Mouse (Mus musculus) retina, adult 2 months (tissue): ENCODE measurements around the gene Tnfaip2.

Experiments
- DNase-seq: peaks from one replicate; pipeline ENCODE4 v3.0.0-alpha.2; 2012; ENCODE audit warnings: low read depth, low spot score

The Tnfaip2 gene

DNA sequence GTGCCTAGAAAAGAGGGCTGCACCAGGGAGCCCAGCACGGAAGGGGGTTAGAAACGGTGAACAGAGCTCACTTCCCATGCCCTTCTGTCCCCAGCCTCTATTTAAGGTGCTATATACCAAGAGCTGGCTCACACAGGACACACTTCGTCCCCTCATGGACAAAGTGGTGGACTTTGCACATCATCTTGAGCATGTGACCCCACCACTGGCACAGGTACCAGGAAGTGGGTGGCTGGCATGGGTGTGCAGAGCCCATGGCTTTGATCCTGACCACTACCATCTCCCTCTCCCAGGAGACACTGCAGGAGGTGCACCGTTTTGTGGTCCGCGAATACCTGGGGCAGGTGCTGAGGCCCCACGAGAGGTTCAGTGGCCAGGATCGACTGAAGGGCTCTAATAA is 13.9 kb upstream of the Tnfaip2 start:
- no peak for DNase-seq

- DNase-seq: no peak
These were observed 13.0 kb upstream of the Tnfaip2 start for GRCm38 (mm10) chr12:111428961-111429911.

DNA sequence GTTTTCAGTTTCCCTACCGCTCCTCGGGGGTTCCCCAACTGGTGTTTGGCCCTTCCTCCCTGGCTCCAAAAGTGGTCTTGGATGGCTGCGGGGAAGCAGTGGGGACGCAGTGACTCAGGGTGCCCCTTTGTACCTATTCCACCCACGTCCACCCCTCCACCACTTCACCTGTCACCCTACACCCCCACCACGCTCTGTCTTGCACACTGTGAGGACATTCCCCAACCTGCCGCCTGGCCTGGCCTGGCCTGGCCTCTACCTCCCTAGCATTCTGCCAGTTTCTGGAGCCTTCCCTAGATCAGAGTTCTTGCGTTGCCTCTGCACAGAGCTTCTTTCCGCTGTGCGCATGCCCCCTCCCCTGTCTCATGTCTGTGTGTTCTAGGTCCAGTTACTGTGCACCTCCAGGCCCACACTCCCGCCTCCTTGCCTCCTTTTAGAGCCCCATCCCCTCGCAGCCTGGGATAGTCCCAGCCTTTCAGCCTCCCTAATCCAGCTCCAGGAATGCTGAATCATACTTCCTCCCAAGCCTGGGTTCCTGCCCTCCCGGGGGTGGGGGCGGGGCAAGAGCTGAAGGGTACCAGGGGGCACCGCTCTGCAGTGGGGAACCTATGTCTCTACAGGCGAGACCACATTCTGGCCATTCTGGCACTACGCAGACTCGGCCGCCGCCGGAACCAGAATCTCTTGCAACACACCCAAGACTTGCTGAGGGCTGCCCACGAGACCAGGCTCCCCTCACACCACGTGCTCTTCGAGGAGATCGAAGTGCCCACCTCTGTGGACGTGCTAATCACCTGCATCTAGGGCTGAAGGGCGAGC is 12.0 kb upstream of the Tnfaip2 start:
- DNase-seq: no peak

DNA sequence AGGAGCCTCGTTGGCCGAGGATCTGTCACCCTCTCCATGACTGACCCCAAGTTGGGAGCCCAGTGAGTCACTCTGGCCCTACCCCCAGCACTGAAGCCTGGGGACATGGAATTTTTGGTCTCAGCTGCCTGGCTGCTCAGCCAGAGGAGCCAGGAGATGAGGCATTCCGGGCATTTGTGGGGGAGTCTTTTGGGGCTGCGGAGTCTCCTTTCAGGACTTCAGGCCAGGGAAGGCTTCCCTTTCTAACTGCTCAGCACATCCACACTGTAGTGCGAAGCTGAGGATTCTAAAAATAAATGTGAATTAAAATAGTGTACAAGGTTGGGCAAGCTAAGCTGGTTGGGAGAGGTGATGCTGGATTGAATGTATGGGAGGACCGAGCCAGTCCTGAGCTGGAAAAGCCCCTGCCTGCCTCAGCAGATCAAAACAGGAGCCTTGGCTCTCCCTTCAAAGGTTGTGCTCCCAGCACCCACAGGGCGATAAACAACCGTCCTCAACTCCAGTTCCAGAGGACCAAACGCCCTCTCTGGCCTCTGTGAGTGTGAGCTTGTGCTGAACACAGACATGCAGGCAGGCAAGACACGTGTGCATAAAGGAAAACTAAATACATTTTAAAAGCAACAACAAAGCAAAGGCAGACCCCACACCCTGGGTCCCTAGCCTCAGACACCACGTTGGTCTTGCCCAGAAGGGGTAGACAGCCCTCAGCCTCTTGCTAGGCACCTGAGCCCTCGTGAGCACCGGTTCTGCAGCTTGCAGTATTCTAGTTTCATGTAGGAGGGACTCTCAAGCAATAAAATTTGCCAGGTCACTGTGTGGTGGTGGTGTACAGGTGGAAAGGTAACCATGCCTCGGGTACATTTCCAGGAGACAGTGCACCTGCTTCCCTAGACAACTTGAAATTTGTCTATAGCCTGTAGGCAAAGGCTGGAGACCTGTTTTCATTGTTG is 11.1 kb upstream of the Tnfaip2 start:
- no peak for DNase-seq

DNA sequence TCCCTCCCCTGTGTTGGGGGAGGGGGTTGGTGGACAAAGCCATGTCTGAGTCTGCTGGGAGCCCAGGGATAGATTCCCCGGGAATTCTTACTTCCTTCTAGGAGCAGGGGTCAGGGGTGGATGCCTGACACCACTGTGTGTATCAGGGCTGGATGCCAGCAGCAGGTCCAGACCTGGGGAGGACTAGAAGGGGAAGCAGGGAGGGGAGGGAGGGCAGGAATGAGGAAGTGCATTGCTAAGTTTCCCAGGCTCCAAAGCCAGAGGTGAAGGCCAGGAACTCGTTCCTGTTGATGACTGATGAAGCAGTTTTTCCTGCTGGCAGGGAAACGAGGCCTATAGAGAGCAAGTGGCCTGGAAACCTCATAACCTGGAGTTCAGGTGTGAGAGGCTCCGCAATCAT is 10.2 kb upstream of the Tnfaip2 start:
- DNase-seq: no peak

DNA sequence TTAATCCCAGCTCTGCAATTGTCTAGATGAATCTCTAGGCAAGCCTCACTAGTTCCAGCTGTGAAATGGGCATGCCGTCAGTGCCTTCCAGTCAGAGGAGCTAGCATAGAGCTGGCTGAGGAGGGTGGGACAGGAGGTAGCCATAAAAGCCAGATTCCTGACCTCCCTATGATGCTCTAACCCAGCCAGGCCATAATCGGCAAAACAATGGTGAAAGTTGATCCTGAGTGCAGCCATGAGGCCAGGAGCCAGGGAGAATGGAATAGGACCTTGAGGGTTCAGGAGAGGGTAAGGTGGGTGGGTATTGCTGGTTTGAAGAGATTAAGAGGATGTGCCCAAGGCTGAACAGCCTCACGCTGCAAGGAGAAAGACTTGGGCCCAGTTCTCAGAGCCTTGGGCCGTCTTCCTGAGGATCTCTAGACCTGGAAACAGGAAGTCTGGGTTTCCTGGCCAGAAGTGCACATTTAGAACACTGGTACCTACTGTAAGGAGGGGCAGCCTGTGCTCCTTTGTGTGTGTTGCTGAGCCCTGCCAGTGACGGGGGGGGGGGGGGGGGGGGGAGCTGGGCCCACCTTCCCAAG is 9.4 kb upstream of the Tnfaip2 start:
- DNase-seq: no peak

GRCm38 (mm10) chr12:111434164-111434744 is 8.0 kb upstream of the Tnfaip2 start:
- no peak for DNase-seq

DNA sequence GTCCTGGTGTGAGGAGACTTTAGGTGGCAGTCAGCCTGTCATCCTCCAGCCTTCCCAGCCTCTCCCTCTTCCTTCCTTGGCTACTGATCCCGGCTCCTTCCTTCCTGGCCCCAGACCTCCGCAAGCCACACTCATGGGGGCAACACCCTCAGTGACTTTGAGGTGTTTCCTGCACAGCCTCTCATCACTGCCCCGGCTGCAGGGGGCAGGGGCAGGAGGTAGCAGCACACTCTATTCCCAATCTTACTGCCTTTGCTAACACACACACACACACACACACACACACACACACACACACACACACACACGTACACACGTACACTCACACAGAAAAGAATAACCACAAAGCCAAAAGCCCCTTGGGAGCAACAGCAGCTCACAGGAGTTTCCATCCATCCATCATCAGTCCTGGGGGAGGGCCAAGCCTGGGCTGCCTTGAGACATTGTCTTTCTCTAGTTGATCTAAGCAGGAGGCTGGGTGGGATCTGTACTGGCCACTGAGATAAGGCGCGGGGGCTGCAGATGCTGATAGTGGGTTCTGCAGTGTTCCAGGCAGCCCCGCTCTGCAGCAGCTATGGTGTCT is 7.4 kb upstream of the Tnfaip2 start:
- DNase-seq: no peak

DNA sequence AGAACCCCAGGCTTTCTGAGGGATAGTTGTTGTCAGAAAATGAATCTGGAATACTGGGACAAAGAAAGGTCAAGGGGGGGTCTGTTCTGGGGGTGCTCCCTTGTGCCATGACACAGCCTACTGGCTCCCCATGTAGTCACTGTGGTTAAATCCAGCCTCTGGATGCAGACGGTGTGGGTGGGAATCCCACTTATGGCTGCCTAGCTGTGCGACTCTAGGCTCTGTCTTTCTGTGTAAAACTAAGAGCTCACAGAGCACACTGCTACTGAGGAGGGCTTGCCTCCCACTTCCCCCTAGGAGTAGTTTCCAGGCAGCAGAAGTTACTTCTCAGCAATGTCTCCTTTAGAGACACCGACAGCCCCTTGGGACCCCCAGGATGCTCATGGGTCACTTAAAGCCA is 6.1 kb upstream of the Tnfaip2 start:
- no peak for DNase-seq

DNA sequence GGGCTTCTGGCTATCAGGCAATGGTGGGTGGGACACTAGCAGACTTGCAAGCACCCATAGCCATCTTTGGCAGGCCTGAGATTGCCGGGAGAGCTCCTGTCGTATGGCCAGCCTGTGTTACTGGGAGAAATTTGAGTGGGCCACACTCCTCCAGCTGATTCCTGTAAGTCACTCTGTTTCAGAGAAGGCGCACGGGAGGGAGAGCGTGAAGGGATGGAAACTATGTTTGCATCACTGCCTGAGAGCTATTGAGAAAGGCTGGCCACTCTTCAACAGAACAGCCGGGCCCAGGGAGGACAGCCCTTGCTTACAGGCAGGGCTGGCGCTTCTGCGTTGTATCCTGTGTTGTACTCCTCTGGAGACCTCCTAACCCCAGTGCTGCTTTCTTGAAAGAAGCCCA is 5.6 kb upstream of the Tnfaip2 start:
- DNase-seq: no peak

GRCm38 (mm10) chr12:111437222-111437900 is 4.9 kb upstream of the Tnfaip2 start:
- no peak for DNase-seq

DNA sequence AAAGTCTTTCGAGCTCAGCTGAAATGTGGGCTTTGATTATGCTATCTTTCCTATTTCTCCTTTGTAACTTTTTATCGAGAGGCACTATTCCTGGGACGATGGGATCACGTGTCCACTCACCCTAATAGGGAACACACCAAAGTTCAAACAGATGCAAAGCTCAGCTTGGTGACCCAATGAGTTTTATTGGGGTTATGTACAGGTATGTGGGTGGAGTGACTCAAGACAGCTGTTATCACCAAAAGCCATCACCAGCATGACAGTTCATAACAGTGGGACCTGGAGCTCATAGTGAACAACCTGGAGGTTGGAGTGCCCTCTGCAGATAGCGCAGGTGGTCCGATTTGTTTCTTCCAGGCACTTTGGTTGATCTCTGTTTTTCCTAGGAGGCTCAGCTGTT is 3.4 kb upstream of the Tnfaip2 start:
- DNase-seq: no peak

- DNase-seq: no peak
These were observed 1.4 kb upstream of the Tnfaip2 start for GRCm38 (mm10) chr12:111440701-111441373.

GRCm38 (mm10) chr12:111441523-111441922 is 746 bp upstream of the Tnfaip2 start:
- DNase-seq: no peak

GRCm38 (mm10) chr12:111443011-111443870 is 972 bp downstream of the Tnfaip2 start:
- no peak for DNase-seq

DNA sequence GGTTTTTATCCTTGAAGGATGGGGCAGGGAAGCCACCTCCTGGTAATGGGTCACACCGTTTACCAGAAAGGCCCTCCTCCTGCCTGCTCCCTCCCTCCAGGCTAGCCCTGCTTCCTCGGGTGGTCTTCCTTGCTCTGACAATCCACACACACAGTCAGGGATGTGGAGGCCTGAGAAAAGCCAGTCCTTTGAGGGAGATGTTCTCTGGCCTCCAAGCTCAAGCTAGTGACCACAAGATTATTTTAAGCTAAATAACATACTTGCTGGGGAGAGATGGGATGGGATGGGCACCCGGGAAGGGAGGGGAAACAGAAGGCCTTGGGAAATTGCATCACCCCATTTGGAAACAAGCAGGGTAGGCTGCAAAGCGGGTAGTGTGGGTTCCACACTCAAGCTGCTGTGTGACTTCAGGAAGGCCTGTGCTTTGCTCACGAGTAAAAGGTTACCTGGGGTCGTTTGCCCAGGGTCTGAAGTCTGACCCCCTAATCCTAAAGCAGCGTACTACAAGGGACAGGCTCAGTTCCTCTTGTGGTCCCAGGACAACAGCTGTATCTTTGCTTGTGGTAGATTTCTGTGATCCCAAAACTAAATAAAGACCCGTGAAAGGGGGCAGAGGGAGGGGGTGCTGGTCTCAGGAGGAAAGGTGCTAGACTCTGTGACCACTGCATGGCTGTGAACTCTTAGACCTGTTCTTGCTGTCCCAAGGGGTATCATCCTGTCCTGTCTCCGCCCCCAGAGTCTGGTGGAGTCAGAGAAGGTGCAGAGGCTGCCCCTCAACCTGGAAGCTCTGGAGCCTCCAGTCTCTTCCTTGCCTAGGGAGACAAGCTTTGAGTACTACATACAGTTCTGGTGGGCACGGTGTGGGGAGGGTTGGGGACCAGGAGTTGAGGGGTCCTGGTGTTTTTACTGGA is 1.9 kb downstream of the Tnfaip2 start:
- DNase-seq: no peak
